Mouse (Mus musculus): Measurements from ENCODE around the gene Itpripl1.
"Not testable (repeated sequence)": the region's sequence is repeated elsewhere in the genome, so short reads cannot be mapped to it uniquely, and the experiment has no call there.

Itpripl1 gene

GRCm38 (mm10) chr2:127143158-127144063, at the start of gene Itpripl1:
TSS of gene Itpripl1 (minus strand) at chr2:127143442.
- DNase-seq (ENCODE audit: low spot score in 2 of 2) = peak; percentile 78 to 87

GRCm38 (mm10) chr2:127189574-127189973, 46.3 kb upstream of the Itpripl1 start:
- DNase-seq (ENCODE audit: low spot score in 2 of 2) = no peak

GRCm38 (mm10) chr2:127182598-127183381, 39.5 kb upstream of the Itpripl1 start:
- peak; percentile 52 to 73 for DNase-seq (ENCODE audit: low spot score in 2 of 2)

- not testable (repeated sequence) for DNase-seq (ENCODE audit: low spot score in 2 of 2)
These were observed 23.0 kb upstream of the Itpripl1 start for GRCm38 (mm10) chr2:127166261-127166660.

GRCm38 (mm10) chr2:127165675-127166074, 22.4 kb upstream of the Itpripl1 start:
- DNase-seq (ENCODE audit: low spot score in 2 of 2) = no peak

GRCm38 (mm10) chr2:127145699-127146098, 2.5 kb upstream of the Itpripl1 start:
- DNase-seq (ENCODE audit: low spot score in 2 of 2) = no peak

- no peak for DNase-seq (ENCODE audit: low spot score in 2 of 2)
These were observed 575 bp downstream of the Itpripl1 start for GRCm38 (mm10) chr2:127142577-127143157.

GRCm38 (mm10) chr2:127142031-127142430, 1.2 kb downstream of the Itpripl1 start:
- no peak for DNase-seq (ENCODE audit: low spot score in 2 of 2)

- DNase-seq (ENCODE audit: low spot score in 2 of 2) = no peak
These were observed 3.2 kb downstream of the Itpripl1 start for GRCm38 (mm10) chr2:127140011-127140410.

- no peak for DNase-seq (ENCODE audit: low spot score in 2 of 2)
These were observed 3.6 kb downstream of the Itpripl1 start for GRCm38 (mm10) chr2:127139605-127140004.

GRCm38 (mm10) chr2:127139094-127139493, 4.1 kb downstream of the Itpripl1 start:
- no peak for DNase-seq (ENCODE audit: low spot score in 2 of 2)

- no peak for DNase-seq (ENCODE audit: low spot score in 2 of 2)
These were observed 4.8 kb downstream of the Itpripl1 start for GRCm38 (mm10) chr2:127138449-127138848.

- DNase-seq (ENCODE audit: low spot score in 2 of 2) = no peak
These were observed 5.3 kb downstream of the Itpripl1 start for GRCm38 (mm10) chr2:127137838-127138420.

GRCm38 (mm10) chr2:127136979-127137378, 6.3 kb downstream of the Itpripl1 start:
- DNase-seq (ENCODE audit: low spot score in 2 of 2) = peak; percentile 53 to 58

GRCm38 (mm10) chr2:127135255-127135654, 8.0 kb downstream of the Itpripl1 start:
- DNase-seq (ENCODE audit: low spot score in 2 of 2) = not testable (repeated sequence)

- DNase-seq (ENCODE audit: low spot score in 2 of 2) = peak; percentile 89 to 97
These were observed 9.4 kb downstream of the Itpripl1 start, which contains the start of gene Ncaph for GRCm38 (mm10) chr2:127133621-127134461. TSS of gene Ncaph (minus strand) at chr2:127133954.

- DNase-seq (ENCODE audit: low spot score in 2 of 2) = no peak
These were observed 11.9 kb downstream of the Itpripl1 start for GRCm38 (mm10) chr2:127131353-127131752.

- no peak for DNase-seq (ENCODE audit: low spot score in 2 of 2)
These were observed 14.3 kb downstream of the Itpripl1 start for GRCm38 (mm10) chr2:127128926-127129325.

- DNase-seq (ENCODE audit: low spot score in 2 of 2) = no peak
These were observed 21.5 kb downstream of the Itpripl1 start for GRCm38 (mm10) chr2:127121591-127122235.

GRCm38 (mm10) chr2:127108986-127109385, 34.3 kb downstream of the Itpripl1 start:
- DNase-seq (ENCODE audit: low spot score in 2 of 2) = no peak
